Mouse (Mus musculus): ENCODE measurements around the gene Ptpn18. TPM values are rescaled to one million over a fixed set of nuclear protein-coding genes. Genes with fewer than 3 reads are reported as not detected.

The Ptpn18 gene
- polyA plus RNA-seq, 1 experiment from 2014 or later: 33.4 TPM

GRCm38 (mm10) chr1:34481920-34482669 is 22.5 kb downstream of the Ptpn18 start:
- 34% methylated on average over 5 of the region's 5 CpGs for WGBS
- H3K27ac ChIP-seq (ENCODE audit: low read length): peak overlapping the region; percentile 68
- ATAC-seq: peak; percentile 78

GRCm38 (mm10) chr1:34484470-34484869 is 24.9 kb downstream of the Ptpn18 start:
- Histone ChIP-seq H3K9me3 (ENCODE audit: control insufficient read depth, low read length) (no peaks in the 10 kb centered on the region), H3K36me3 (ENCODE audit: control insufficient read depth, insufficient read depth, low read length) (no peaks in the 10 kb centered on the region), H3K27me3 (replicated peaks; ENCODE audit: control insufficient read depth, insufficient read depth, low read length) (no peaks in the 10 kb centered on the region), H3K9ac (ENCODE audit: low read depth, low read length) (no peak overlapping the region), H3K4me1 (ENCODE audit: control insufficient read depth, insufficient read depth, low read length) (no peaks in the 10 kb centered on the region), H3K4me2 (ENCODE audit: low read depth, low read length) (no peak overlapping the region), H3K4me3 (ENCODE audit: low read length) (no peak overlapping the region), H3K27ac (ENCODE audit: low read length) (no peak overlapping the region)
- WGBS: 76% methylated on average over 10 of the region's 10 CpGs
- no peak for ATAC-seq

More at GRCm38 (mm10) chr1:34481920-34482669, 22.5 kb downstream of the Ptpn18 start:
- no peak overlapping the region for H3K4me3 ChIP-seq (ENCODE audit: low read length)
- no peak overlapping the region for H3K4me2 ChIP-seq (ENCODE audit: low read depth, low read length)
- H3K36me3 ChIP-seq (ENCODE audit: control insufficient read depth, insufficient read depth, low read length): no peaks in the 10 kb centered on the region
- H3K27me3 ChIP-seq (replicated peaks; ENCODE audit: control insufficient read depth, insufficient read depth, low read length): no peaks in the 10 kb centered on the region
- no peaks in the 10 kb centered on the region for H3K4me1 ChIP-seq (ENCODE audit: control insufficient read depth, insufficient read depth, low read length)
- H3K9me3 ChIP-seq (ENCODE audit: control insufficient read depth, low read length): no peaks in the 10 kb centered on the region
- no peak overlapping the region for H3K9ac ChIP-seq (ENCODE audit: low read depth, low read length)

GRCm38 (mm10) chr1:34485461-34486188 is 26.1 kb downstream of the Ptpn18 start:
- no peaks in the 10 kb centered on the region for H3K36me3 ChIP-seq (ENCODE audit: control insufficient read depth, insufficient read depth, low read length)
- peak overlapping the region; percentile 45 for H3K4me2 ChIP-seq (ENCODE audit: low read depth, low read length)
- no peaks in the 10 kb centered on the region for H3K9me3 ChIP-seq (ENCODE audit: control insufficient read depth, low read length)
- 10% methylated on average over 25 of the region's 25 CpGs for WGBS
- no peaks in the 10 kb centered on the region for H3K27me3 ChIP-seq (replicated peaks; ENCODE audit: control insufficient read depth, insufficient read depth, low read length)
- peak overlapping the region; percentile 27 for H3K4me3 ChIP-seq (ENCODE audit: low read length)
- peak; percentile 75 for ATAC-seq
- H3K4me1 ChIP-seq (ENCODE audit: control insufficient read depth, insufficient read depth, low read length): no peaks in the 10 kb centered on the region
- no peak overlapping the region for H3K27ac ChIP-seq (ENCODE audit: low read length)
- peak overlapping the region; percentile 15; the same call in 1 of the 2 replicates for H3K9ac ChIP-seq (ENCODE audit: low read depth, low read length)

GRCm38 (mm10) chr1:34487383-34487782 is 27.8 kb downstream of the Ptpn18 start:
- no peaks in the 10 kb centered on the region for H3K9me3 ChIP-seq (ENCODE audit: control insufficient read depth, low read length)
- H3K4me2 ChIP-seq (ENCODE audit: low read depth, low read length): no peak overlapping the region
- WGBS: 95% methylated on average over 3 of the region's 3 CpGs
- no peak overlapping the region for H3K4me3 ChIP-seq (ENCODE audit: low read length)
- no peaks in the 10 kb centered on the region for H3K4me1 ChIP-seq (ENCODE audit: control insufficient read depth, insufficient read depth, low read length)
- no peaks in the 10 kb centered on the region for H3K27me3 ChIP-seq (replicated peaks; ENCODE audit: control insufficient read depth, insufficient read depth, low read length)
- H3K36me3 ChIP-seq (ENCODE audit: control insufficient read depth, insufficient read depth, low read length): no peaks in the 10 kb centered on the region
- no peak overlapping the region for H3K27ac ChIP-seq (ENCODE audit: low read length)
- H3K9ac ChIP-seq (ENCODE audit: low read depth, low read length): no peak overlapping the region
- no peak for ATAC-seq

- Histone ChIP-seq H3K4me3 (ENCODE audit: low read length) (no peak overlapping the region), H3K27me3 (replicated peaks; ENCODE audit: control insufficient read depth, insufficient read depth, low read length) (no peaks in the 10 kb centered on the region), H3K9me3 (ENCODE audit: control insufficient read depth, low read length) (no peaks in the 10 kb centered on the region), H3K9ac (ENCODE audit: low read depth, low read length) (no peak overlapping the region), H3K4me2 (ENCODE audit: low read depth, low read length) (no peak overlapping the region), H3K27ac (ENCODE audit: low read length) (no peak overlapping the region), H3K36me3 (ENCODE audit: control insufficient read depth, insufficient read depth, low read length) (no peaks in the 10 kb centered on the region), H3K4me1 (ENCODE audit: control insufficient read depth, insufficient read depth, low read length) (no peaks in the 10 kb centered on the region)
- no peak for ATAC-seq
- 87% methylated on average over 6 of the region's 6 CpGs for WGBS
Observed at GRCm38 (mm10) chr1:34489852-34490541, 30.4 kb downstream of the Ptpn18 start.

- WGBS: 87% methylated on average over 4 of the region's 4 CpGs
- H3K4me3 ChIP-seq (ENCODE audit: low read length): no peak overlapping the region
Observed at GRCm38 (mm10) chr1:34491480-34491879, 31.9 kb downstream of the Ptpn18 start.

GRCm38 (mm10) chr1:34502991-34503390 is 43.4 kb downstream of the Ptpn18 start:
- Histone ChIP-seq H3K9ac (ENCODE audit: low read depth, low read length) (no peak overlapping the region), H3K27me3 (replicated peaks; ENCODE audit: control insufficient read depth, insufficient read depth, low read length) (no peaks in the 10 kb centered on the region), H3K4me1 (ENCODE audit: control insufficient read depth, insufficient read depth, low read length) (no peaks in the 10 kb centered on the region), H3K4me2 (ENCODE audit: low read depth, low read length) (no peak overlapping the region), H3K4me3 (ENCODE audit: low read length) (no peak overlapping the region), H3K9me3 (ENCODE audit: control insufficient read depth, low read length) (no peaks in the 10 kb centered on the region), H3K27ac (ENCODE audit: low read length) (no peak overlapping the region), H3K36me3 (ENCODE audit: control insufficient read depth, insufficient read depth, low read length) (no peaks in the 10 kb centered on the region)
- ATAC-seq: no peak
- WGBS: 61% methylated on average over 3 of the region's 3 CpGs

More at GRCm38 (mm10) chr1:34491480-34491879, 31.9 kb downstream of the Ptpn18 start:
- H3K4me2 ChIP-seq (ENCODE audit: low read depth, low read length): no peak overlapping the region
- no peak overlapping the region for H3K27ac ChIP-seq (ENCODE audit: low read length)
- H3K4me1 ChIP-seq (ENCODE audit: control insufficient read depth, insufficient read depth, low read length): no peaks in the 10 kb centered on the region
- H3K9me3 ChIP-seq (ENCODE audit: control insufficient read depth, low read length): no peaks in the 10 kb centered on the region
- H3K36me3 ChIP-seq (ENCODE audit: control insufficient read depth, insufficient read depth, low read length): no peaks in the 10 kb centered on the region
- ATAC-seq: no peak
- no peak overlapping the region for H3K9ac ChIP-seq (ENCODE audit: low read depth, low read length)
- no peaks in the 10 kb centered on the region for H3K27me3 ChIP-seq (replicated peaks; ENCODE audit: control insufficient read depth, insufficient read depth, low read length)

- 62% methylated on average over 7 of the region's 7 CpGs for WGBS
- Histone ChIP-seq H3K27ac (ENCODE audit: low read length) (no peak overlapping the region), H3K4me2 (ENCODE audit: low read depth, low read length) (no peak overlapping the region), H3K9me3 (ENCODE audit: control insufficient read depth, low read length) (no peaks in the 10 kb centered on the region), H3K4me1 (ENCODE audit: control insufficient read depth, insufficient read depth, low read length) (no peaks in the 10 kb centered on the region), H3K36me3 (ENCODE audit: control insufficient read depth, insufficient read depth, low read length) (no peaks in the 10 kb centered on the region), H3K4me3 (ENCODE audit: low read length) (no peak overlapping the region), H3K27me3 (replicated peaks; ENCODE audit: control insufficient read depth, insufficient read depth, low read length) (no peaks in the 10 kb centered on the region), H3K9ac (ENCODE audit: low read depth, low read length) (no peak overlapping the region)
- no peak for ATAC-seq
Observed at GRCm38 (mm10) chr1:34505307-34505706, 45.7 kb downstream of the Ptpn18 start.

GRCm38 (mm10) chr1:34505970-34506551 is 46.5 kb downstream of the Ptpn18 start:
- Histone ChIP-seq H3K27me3 (replicated peaks; ENCODE audit: control insufficient read depth, insufficient read depth, low read length) (no peaks in the 10 kb centered on the region), H3K4me3 (ENCODE audit: low read length) (no peak overlapping the region), H3K4me2 (ENCODE audit: low read depth, low read length) (no peak overlapping the region), H3K9ac (ENCODE audit: low read depth, low read length) (no peak overlapping the region), H3K9me3 (ENCODE audit: control insufficient read depth, low read length) (no peaks in the 10 kb centered on the region), H3K4me1 (ENCODE audit: control insufficient read depth, insufficient read depth, low read length) (no peaks in the 10 kb centered on the region), H3K27ac (ENCODE audit: low read length) (no peak overlapping the region), H3K36me3 (ENCODE audit: control insufficient read depth, insufficient read depth, low read length) (no peaks in the 10 kb centered on the region)
- WGBS: 80% methylated on average over 4 of the region's 4 CpGs
- ATAC-seq: no peak

All from intestine, embryonic 16.5 days (tissue).